Mouse (Mus musculus) embryonic fibroblast, embryonic 13.5 days (primary cell): Measurements from ENCODE around the gene Cux1.

ENCODE experiments used
- CTCF ChIP-seq: IDR thresholded peaks from 2 replicates; pipeline ENCODE4 v1.5.1; 2011; ENCODE audit warnings: mild to moderate bottlenecking, control low read depth, low read length, moderate library complexity, borderline replicate concordance; ENCODE audit not compliant: insufficient read depth
- POLR2A ChIP-seq: IDR thresholded peaks from 2 replicates; pipeline ENCODE4 v1.6.1; 2011; ENCODE audit warnings: low read depth, mild to moderate bottlenecking, control low read depth, low read length, moderate library complexity

DNA sequence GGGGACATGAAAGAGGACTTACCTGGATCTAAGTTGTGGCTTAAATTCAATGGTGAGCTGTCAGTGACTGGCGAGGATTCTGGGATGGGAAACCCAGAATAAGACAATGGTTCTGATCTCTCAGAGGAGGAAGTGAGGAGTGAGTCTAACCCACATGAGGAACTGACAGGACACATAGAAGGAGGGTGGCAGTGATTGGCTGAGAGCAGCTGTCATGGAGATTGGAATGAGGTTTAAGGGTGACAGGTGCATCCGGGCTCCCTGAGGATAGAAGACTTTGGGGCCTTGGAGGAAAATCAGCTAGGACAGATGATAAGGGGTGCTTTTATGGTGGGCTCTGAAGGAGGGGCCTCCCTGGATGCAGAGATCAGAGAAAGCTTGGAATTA, 320.8 kb downstream of the Cux1 start, which contains the start of gene Sh2b2:
- TF ChIP-seq CTCF (no peak), POLR2A (no peak)
